Mouse (Mus musculus) natural killer cell, adult 2 months (primary cell): ENCODE measurements around the gene Tspan10.
A peak's percentile ranks its signal among the peaks of the same experiment; 100 is the strongest.

Experiments used
- DNase-seq, 2 experiments: peaks; one replicate each; pipeline ENCODE4 v3.0.0; 2022; ENCODE audit warnings: low spot score in 2 of 2

Gene Tspan10

GRCm38 (mm10) chr11:120455413-120455812 is 13.0 kb downstream of the Tspan10 start:
- DNase-seq, result no peak

GRCm38 (mm10) chr11:120457370-120457769 is 14.9 kb downstream of the Tspan10 start:
- no peak for DNase-seq

- DNase-seq, result peak; percentile 59 to 63
Observed at GRCm38 (mm10) chr11:120457772-120458751, 15.6 kb downstream of the Tspan10 start, which contains the start of the genes Oxld1 and Ccdc137. Gene Oxld1, minus strand, starts transcription at chr11:120458068. Gene Ccdc137, plus strand, starts transcription at chr11:120458115.

GRCm38 (mm10) chr11:120458847-120459597 is 16.6 kb downstream of the Tspan10 start:
- DNase-seq, result no peak

- no peak for DNase-seq
Observed at GRCm38 (mm10) chr11:120463536-120463935, 21.1 kb downstream of the Tspan10 start.

GRCm38 (mm10) chr11:120464365-120464764 is 21.9 kb downstream of the Tspan10 start:
- DNase-seq, result no peak

GRCm38 (mm10) chr11:120465521-120465920 is 23.1 kb downstream of the Tspan10 start:
- no peak for DNase-seq

GRCm38 (mm10) chr11:120467051-120467735 is 24.7 kb downstream of the Tspan10 start, which contains the start of gene Arl16:
Gene Arl16, minus strand, starts transcription at chr11:120467607.
- peak; percentile 91 to 94 for DNase-seq

GRCm38 (mm10) chr11:120467736-120468092 is 25.3 kb downstream of the Tspan10 start:
- no peak for DNase-seq

- DNase-seq, result no peak
Observed at GRCm38 (mm10) chr11:120472052-120472451, 29.6 kb downstream of the Tspan10 start.

GRCm38 (mm10) chr11:120483448-120483934 is 41.0 kb downstream of the Tspan10 start:
- no peak for DNase-seq

GRCm38 (mm10) chr11:120484265-120484981 is 42.0 kb downstream of the Tspan10 start, which contains the start of gene Mrpl12:
Gene Mrpl12, plus strand, starts transcription at chr11:120484613.
- DNase-seq, result peak; percentile 78 to 86

GRCm38 (mm10) chr11:120485251-120485650 is 42.8 kb downstream of the Tspan10 start:
- DNase-seq, result no peak

GRCm38 (mm10) chr11:120488516-120488915 is 46.1 kb downstream of the Tspan10 start:
- no peak for DNase-seq

GRCm38 (mm10) chr11:120489054-120489761 is 46.8 kb downstream of the Tspan10 start:
- peak; percentile 70 to 75 for DNase-seq

- no peak for DNase-seq
Observed at GRCm38 (mm10) chr11:120490291-120491046, 48.0 kb downstream of the Tspan10 start.

- DNase-seq, result peak; percentile 64 to 69
Observed at GRCm38 (mm10) chr11:120491317-120492023, 49.0 kb downstream of the Tspan10 start, which contains the start of gene Slc25a10. Gene Slc25a10, plus strand, starts transcription at chr11:120491840.

- peak; percentile 44 to 46 for DNase-seq
Observed at GRCm38 (mm10) chr11:120492024-120492877, 49.8 kb downstream of the Tspan10 start.
